Mouse (Mus musculus) cerebellum, postnatal 36 days (tissue): ENCODE data around the gene Cpt1b.
"Not testable (repeated sequence)": the region's sequence is repeated elsewhere in the genome, so short reads cannot be mapped to it uniquely, and the experiment has no call there.

Experiments
- DNase-seq, 2 experiments: peaks; one replicate each; pipeline ENCODE4 v3.0.0; 2021 to 2022; ENCODE audit warnings: mixed read lengths in 2 of 2

Cpt1b gene

GRCm38 (mm10) chr15:89431806-89432205 lies 6.1 kb upstream of the Cpt1b start:
- DNase-seq: no peak

- DNase-seq: no peak
Measured at GRCm38 (mm10) chr15:89431271-89431670, 5.6 kb upstream of the Cpt1b start.

- not testable (repeated sequence) for DNase-seq
Measured at GRCm38 (mm10) chr15:89430771-89431170, 5.1 kb upstream of the Cpt1b start.

GRCm38 (mm10) chr15:89430341-89430740 lies 4.7 kb upstream of the Cpt1b start:
- peak in 1 of 2 experiments; percentile 42 for DNase-seq

- peak; percentile 93 for DNase-seq
Measured at GRCm38 (mm10) chr15:89429352-89430221, 3.9 kb upstream of the Cpt1b start, which contains the start of the genes C730034F03Rik, Gm44502 and Chkb. TSS of gene C730034F03Rik (plus strand) at chr15:89429589. TSS of gene Gm44502 (minus strand) at chr15:89429696. TSS of gene Chkb (minus strand) at chr15:89429908.

GRCm38 (mm10) chr15:89428821-89429351 lies 3.2 kb upstream of the Cpt1b start:
- no peak for DNase-seq

GRCm38 (mm10) chr15:89428136-89428790 lies 2.6 kb upstream of the Cpt1b start:
- DNase-seq: no peak

GRCm38 (mm10) chr15:89426716-89427115 lies 1.1 kb upstream of the Cpt1b start:
- DNase-seq: no peak

- no peak for DNase-seq
Measured at GRCm38 (mm10) chr15:89424621-89425020, 1.0 kb downstream of the Cpt1b start.

- DNase-seq: no peak
Measured at GRCm38 (mm10) chr15:89421938-89422337, 3.7 kb downstream of the Cpt1b start.

GRCm38 (mm10) chr15:89415282-89415681 lies 10.4 kb downstream of the Cpt1b start:
- DNase-seq: peak in 1 of 2 experiments; percentile 41

- DNase-seq: no peak
Measured at GRCm38 (mm10) chr15:89410118-89410517, 15.5 kb downstream of the Cpt1b start, which contains the start of gene Syce3. TSS of gene Syce3 (minus strand) at chr15:89410503.

GRCm38 (mm10) chr15:89406691-89407090 lies 19.0 kb downstream of the Cpt1b start:
- DNase-seq: no peak

GRCm38 (mm10) chr15:89404831-89405623 lies 20.6 kb downstream of the Cpt1b start:
- no peak for DNase-seq

GRCm38 (mm10) chr15:89402471-89402870 lies 23.2 kb downstream of the Cpt1b start:
- DNase-seq: no peak

- no peak for DNase-seq
Measured at GRCm38 (mm10) chr15:89399716-89400115, 25.9 kb downstream of the Cpt1b start.

GRCm38 (mm10) chr15:89398146-89398545 lies 27.5 kb downstream of the Cpt1b start:
- no peak for DNase-seq

- DNase-seq: no peak
Measured at GRCm38 (mm10) chr15:89396883-89397282, 28.8 kb downstream of the Cpt1b start.

GRCm38 (mm10) chr15:89390081-89390480 lies 35.6 kb downstream of the Cpt1b start:
- peak; percentile 50 to 60 for DNase-seq

- DNase-seq: no peak
Measured at GRCm38 (mm10) chr15:89387127-89387526, 38.5 kb downstream of the Cpt1b start.

GRCm38 (mm10) chr15:89384617-89385016 lies 41.0 kb downstream of the Cpt1b start, which contains the start of gene Klhdc7b:
TSS of gene Klhdc7b (plus strand) at chr15:89384917.
- DNase-seq: no peak

- DNase-seq: peak; percentile 60 to 69
Measured at GRCm38 (mm10) chr15:89379429-89379828, 46.2 kb downstream of the Cpt1b start.
